Mouse (Mus musculus) G1E (cell line): ENCODE results near the gene Ticam1. TPM values are rescaled to one million over a fixed set of nuclear protein-coding genes. Genes with fewer than 3 reads are reported as not detected.

ENCODE experiments used
- ATAC-seq: 2 replicates; pipeline ENCODE4 v1.8.0; 2016; ENCODE audit warnings: mild to moderate bottlenecking; ENCODE audit not compliant: insufficient number of reproducible peaks, poor library complexity, low FRiP score, severe bottlenecking; ENCODE audit errors: extremely low read depth
- DNase-seq: peaks from one replicate; pipeline ENCODE4 v3.0.0; 2012; ENCODE audit warnings: low spot score
- H3K27me3 ChIP-seq: 2 replicates; pipeline ENCODE4 v1.6.1; 2012; ENCODE audit warnings: mild to moderate bottlenecking, low read length, inconsistent platforms; ENCODE audit not compliant: insufficient read depth
- H3K36me3 ChIP-seq: replicated peaks from 2 replicates; pipeline ENCODE3; 2012; ENCODE audit warnings: mild to moderate bottlenecking, inconsistent platforms
- H3K4me1 ChIP-seq: 2 replicates; pipeline ENCODE4 v1.6.1; 2012; ENCODE audit warnings: low read depth, low read length, inconsistent platforms, mixed read lengths; ENCODE audit not compliant: insufficient read depth
- H3K4me3 ChIP-seq: 2 replicates; pipeline ENCODE4 v1.5.1; 2012; ENCODE audit warnings: low read depth, mild to moderate bottlenecking, inconsistent platforms, low read length, moderate library complexity, mixed read lengths
- H3K9me3 ChIP-seq: replicated peaks from 2 replicates; pipeline ENCODE4 v1.6.1; 2012; ENCODE audit warnings: inconsistent platforms
- CTCF ChIP-seq: IDR thresholded peaks from 2 replicates; pipeline ENCODE4 v1.5.1; 2012; ENCODE audit warnings: low read depth, low read length, inconsistent platforms, mixed read lengths
- GATA1 ChIP-seq: IDR thresholded peaks from 2 replicates; pipeline ENCODE4 v1.6.1; 2012; ENCODE audit warnings: borderline replicate concordance, low read length, inconsistent platforms, mixed read lengths
- GATA2 ChIP-seq: IDR thresholded peaks from 2 replicates; pipeline ENCODE4 v1.6.1; 2012; ENCODE audit warnings: low read depth, low read length, inconsistent platforms, borderline replicate concordance
- POLR2AphosphoS5 ChIP-seq: IDR thresholded peaks from 2 replicates; pipeline ENCODE4 v1.6.1; 2012; ENCODE audit warnings: low read depth, low read length, inconsistent platforms; ENCODE audit not compliant: insufficient replicate concordance
- TAL1 ChIP-seq: conservative IDR thresholded peaks from 2 replicates; pipeline ENCODE4 v1.6.1; 2012; ENCODE audit warnings: low read depth, low read length, inconsistent platforms, mixed read lengths
- polyA plus RNA-seq: library from polyadenylated mRNA; stranded (reverse); fragments of >175 nt; gene quantifications from 2 replicates; pipeline ENCODE4 v1.2.3, GENCODE M21; 2012
- total RNA-seq, 2 experiments: library from RNA; stranded (forward) in 1 of 2; stranded (reverse) in 1 of 2; fragments of 200-1000 nt in 1 of 2; fragments of >200 nt in 1 of 2; fragmentation: Nextera tagmentation in 1 of 2; gene quantifications; 2 replicates each; pipeline ENCODE4 v1.2.3; 2014 to 2017

Gene Ticam1
- total and polyA plus RNA-seq, 3 experiments = 5.7 to 15.2 (median 8.1) TPM

DNA sequence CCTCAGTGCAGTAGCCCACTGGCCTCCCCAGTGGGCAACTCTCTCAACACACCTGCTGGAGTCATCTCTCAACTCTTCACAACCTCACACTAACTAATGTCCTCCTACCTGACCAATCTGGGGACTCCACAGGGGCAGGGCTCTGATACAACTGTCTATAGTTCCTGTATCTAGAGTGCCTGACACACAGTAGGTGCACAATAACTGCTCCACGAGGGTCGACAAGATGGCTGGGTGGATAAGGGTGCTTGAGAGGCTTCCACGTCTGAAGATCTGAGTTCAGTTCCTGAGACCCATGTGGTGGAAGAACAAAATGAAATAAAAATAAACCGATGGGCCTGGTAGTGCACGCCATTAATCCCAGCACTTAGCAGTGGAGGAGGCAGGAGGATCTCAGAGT is 2.6 kb downstream of the Ticam1 start:
- no peak for DNase-seq
- H3K27me3 ChIP-seq = no peaks in the 10 kb centered on the region
- no peak for TF ChIP-seq GATA1
- TF ChIP-seq CTCF = no peak
- TF ChIP-seq POLR2AphosphoS5 = no peak
- no peak for TF ChIP-seq GATA2
- no peak for TF ChIP-seq TAL1
- no peak overlapping the region for H3K4me3 ChIP-seq
- H3K36me3 ChIP-seq = peaks cover 58% of the 10 kb centered on the region
- peaks cover 63% of the 10 kb centered on the region for H3K4me1 ChIP-seq
- ATAC-seq = no peak
- H3K9me3 ChIP-seq = no peaks in the 10 kb centered on the region

- Histone ChIP-seq H3K9me3 (no peaks in the 10 kb centered on the region), H3K27me3 (no peaks in the 10 kb centered on the region), H3K4me3 (no peak overlapping the region), H3K4me1 (peaks cover 61% of the 10 kb centered on the region), H3K36me3 (peaks cover 54% of the 10 kb centered on the region)
- ATAC-seq (no peak), DNase-seq (no peak)
- TF ChIP-seq CTCF (no peak), GATA2 (no peak), TAL1 (no peak)
Observed at GRCm38 (mm10) chr17:56273482-56273881, 3.1 kb downstream of the Ticam1 start.

- Histone ChIP-seq H3K36me3 (peaks cover 53% of the 10 kb centered on the region), H3K9me3 (no peaks in the 10 kb centered on the region), H3K4me3 (no peak overlapping the region), H3K27me3 (no peaks in the 10 kb centered on the region), H3K4me1 (peaks cover 54% of the 10 kb centered on the region)
- no peak for DNase-seq
- no peak for ATAC-seq
- TF ChIP-seq CTCF (no peak), TAL1 (no peak), GATA2 (no peak), POLR2AphosphoS5 (no peak), GATA1 (no peak)
Observed at GRCm38 (mm10) chr17:56272644-56273043, 3.9 kb downstream of the Ticam1 start.

- no peak for TF ChIP-seq GATA2
- no peak for TF ChIP-seq TAL1
- Histone ChIP-seq H3K27me3 (no peaks in the 10 kb centered on the region), H3K4me1 (peaks cover 47% of the 10 kb centered on the region), H3K4me3 (no peak overlapping the region), H3K36me3 (peaks cover 53% of the 10 kb centered on the region), H3K9me3 (no peaks in the 10 kb centered on the region)
- ATAC-seq (no peak), DNase-seq (no peak)
Observed at GRCm38 (mm10) chr17:56271609-56272253, 4.9 kb downstream of the Ticam1 start.

- TF ChIP-seq POLR2AphosphoS5 = no peak
- no peak for TF ChIP-seq CTCF
- TF ChIP-seq GATA2 = no peak
- no peak for TF ChIP-seq GATA1
- TF ChIP-seq TAL1 = no peak
- DNase-seq = no peak
- no peaks in the 10 kb centered on the region for H3K27me3 ChIP-seq
- peaks cover 51% of the 10 kb centered on the region for H3K4me1 ChIP-seq
- peaks cover 68% of the 10 kb centered on the region for H3K36me3 ChIP-seq
- ATAC-seq = no peak
- no peaks in the 10 kb centered on the region for H3K9me3 ChIP-seq
- H3K4me3 ChIP-seq = no peak overlapping the region; the same call in 1 of the 2 replicates
Observed at GRCm38 (mm10) chr17:56269741-56270140, 6.8 kb downstream of the Ticam1 start.

DNA sequence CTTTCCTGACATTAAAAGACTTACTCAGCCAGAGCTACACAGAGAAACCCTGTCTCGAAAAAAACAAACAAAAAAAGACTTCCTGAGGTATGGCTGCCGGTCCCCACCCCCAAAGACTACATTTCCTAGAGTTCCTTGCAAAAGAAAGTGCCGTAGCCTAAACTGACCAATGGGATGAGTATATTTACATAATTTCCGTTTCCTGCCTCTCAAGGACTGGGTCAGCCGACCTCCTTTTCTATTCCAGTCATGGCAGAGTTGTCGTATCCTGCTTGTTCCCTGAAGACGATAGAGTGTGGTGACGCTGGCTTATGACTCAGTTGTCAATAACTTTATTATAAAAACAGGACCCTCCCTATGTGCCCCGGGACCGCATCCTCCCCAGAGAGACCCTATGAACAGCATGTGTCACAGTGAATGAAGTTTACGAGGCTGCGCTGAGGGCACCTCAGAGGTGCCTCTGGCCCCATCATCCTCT is 7.4 kb downstream of the Ticam1 start:
- peak; percentile 81 for DNase-seq
- peaks cover 51% of the 10 kb centered on the region for H3K4me1 ChIP-seq
- peaks cover 68% of the 10 kb centered on the region for H3K36me3 ChIP-seq

More for the DNA sequence above, 7.4 kb downstream of the Ticam1 start:
- H3K27me3 ChIP-seq = no peaks in the 10 kb centered on the region
- H3K4me3 ChIP-seq = peak overlapping the region; percentile 59; the same call in 1 of the 2 replicates
- H3K9me3 ChIP-seq = no peaks in the 10 kb centered on the region
- ATAC-seq = peak; percentile 90
- TF ChIP-seq POLR2AphosphoS5 (no peak), CTCF (no peak), GATA1 (no peak), GATA2 (no peak), TAL1 (no peak)
